Mouse (Mus musculus) C2C12 (cell line): ENCODE data around the gene Psmd5.

Experiments
- CEBPB ChIP-seq: IDR thresholded peaks from one replicate; pipeline ENCODE4 v1.6.1; 2011; ENCODE audit warnings: low read depth, mild to moderate bottlenecking, control low read depth, moderate library complexity
- CTCF ChIP-seq: IDR thresholded peaks from one replicate; pipeline ENCODE4 v1.5.1; 2011; ENCODE audit not compliant: control insufficient read depth, insufficient read depth, insufficient read length
- MAX ChIP-seq: IDR thresholded peaks from one replicate; pipeline ENCODE4 v1.6.1; 2011; ENCODE audit warnings: mild to moderate bottlenecking, control low read depth
- USF1 ChIP-seq: IDR thresholded peaks from one replicate; pipeline ENCODE4 v1.6.1; 2011; ENCODE audit warnings: low read depth, mild to moderate bottlenecking, control low read depth, moderate library complexity

- no peak for TF ChIP-seq CTCF
- TF ChIP-seq MAX: no peak
- no peak for TF ChIP-seq USF1
- no peak for TF ChIP-seq CEBPB
Measured at GRCm38 (mm10) chr2:34900412-34900811, 25.6 kb upstream of the Psmd5 start.
